Mouse (Mus musculus): ENCODE results near the gene Rtf1.
A peak's percentile ranks its signal among the peaks of the same experiment; 100 is the strongest.

Gene Rtf1

GRCm38 (mm10) chr2:119730735-119731134 lies 55.9 kb downstream of the Rtf1 start:
- ATAC-seq (ENCODE audit: low TSS enrichment): no peak

- no peak for ATAC-seq (ENCODE audit: low TSS enrichment)
These were observed 62.3 kb downstream of the Rtf1 start for GRCm38 (mm10) chr2:119737124-119737523.

GRCm38 (mm10) chr2:119740567-119740966 lies 65.7 kb downstream of the Rtf1 start:
- ATAC-seq (ENCODE audit: low TSS enrichment): no peak

- peak; percentile 47 for ATAC-seq (ENCODE audit: low TSS enrichment)
These were observed 66.9 kb downstream of the Rtf1 start, which contains the start of gene Itpka for GRCm38 (mm10) chr2:119741581-119742411. Itpka (plus strand) TSS chr2:119742337.

GRCm38 (mm10) chr2:119742461-119743175 lies 67.8 kb downstream of the Rtf1 start:
- ATAC-seq (ENCODE audit: low TSS enrichment): peak; percentile 5; the same call in 1 of the 2 replicates

GRCm38 (mm10) chr2:119743176-119743807 lies 68.4 kb downstream of the Rtf1 start:
- ATAC-seq (ENCODE audit: low TSS enrichment): peak; percentile 10; the same call in 1 of the 2 replicates

- ATAC-seq (ENCODE audit: low TSS enrichment): no peak
These were observed 68.9 kb downstream of the Rtf1 start for GRCm38 (mm10) chr2:119743808-119744162.

- ATAC-seq (ENCODE audit: low TSS enrichment): no peak
These were observed 69.6 kb downstream of the Rtf1 start for GRCm38 (mm10) chr2:119744163-119745111.

- no peak for ATAC-seq (ENCODE audit: low TSS enrichment)
These were observed 70.4 kb downstream of the Rtf1 start for GRCm38 (mm10) chr2:119745281-119745680.

- peak; percentile 78 for ATAC-seq (ENCODE audit: low TSS enrichment)
These were observed 72.7 kb downstream of the Rtf1 start for GRCm38 (mm10) chr2:119747554-119747953.

GRCm38 (mm10) chr2:119749260-119749659 lies 74.4 kb downstream of the Rtf1 start:
- ATAC-seq (ENCODE audit: low TSS enrichment): no peak

GRCm38 (mm10) chr2:119757601-119758100 lies 82.8 kb downstream of the Rtf1 start:
- ATAC-seq (ENCODE audit: low TSS enrichment): peak; percentile 5; the same call in 1 of the 2 replicates

GRCm38 (mm10) chr2:119758101-119758843 lies 83.4 kb downstream of the Rtf1 start:
- peak; percentile 26 for ATAC-seq (ENCODE audit: low TSS enrichment)

GRCm38 (mm10) chr2:119758844-119759835 lies 84.3 kb downstream of the Rtf1 start:
- no peak for ATAC-seq (ENCODE audit: low TSS enrichment)

GRCm38 (mm10) chr2:119760251-119760650 lies 85.4 kb downstream of the Rtf1 start, which contains the start of gene Ltk:
Ltk (minus strand) TSS chr2:119760431.
- ATAC-seq (ENCODE audit: low TSS enrichment): no peak

GRCm38 (mm10) chr2:119762276-119762675 lies 87.4 kb downstream of the Rtf1 start:
- ATAC-seq (ENCODE audit: low TSS enrichment): no peak

- peak; percentile 75 for ATAC-seq (ENCODE audit: low TSS enrichment)
These were observed 89.1 kb downstream of the Rtf1 start for GRCm38 (mm10) chr2:119763924-119764323.

GRCm38 (mm10) chr2:119767246-119767645 lies 92.4 kb downstream of the Rtf1 start:
- no peak for ATAC-seq (ENCODE audit: low TSS enrichment)

All from frontal cortex, adult (tissue).